Mouse (Mus musculus) brown adipose tissue, adult 24 weeks (tissue): ENCODE measurements around the gene Tmem256. TPM values are rescaled to one million over a fixed set of nuclear protein-coding genes. Genes with fewer than 3 reads are reported as not detected.

ENCODE experiments used
- H3K27ac ChIP-seq: fragments of 200-500 bp; replicated peaks from 2 replicates; pipeline ENCODE4 v1.5.1; 2012; ENCODE audit warnings: low read depth, mild to moderate bottlenecking, low read length
- H3K4me1 ChIP-seq: fragments of 200-500 bp; 2 replicates; pipeline ENCODE4 v1.6.1; 2012; ENCODE audit warnings: low read length, mixed read lengths; ENCODE audit not compliant: control insufficient read depth, insufficient read depth, insufficient read length
- H3K4me3 ChIP-seq: fragments of 200-500 bp; 2 replicates; pipeline ENCODE4 v1.5.1; 2012; ENCODE audit warnings: low read depth, mild to moderate bottlenecking, low read length, moderate library complexity; ENCODE audit not compliant: insufficient read depth
- polyA plus RNA-seq: library from polyadenylated mRNA; stranded (reverse); fragments of >200 nt; gene quantifications from 2 replicates; pipeline ENCODE4 v1.2.4, GENCODE M21; 2012; ENCODE audit not compliant: missing spikeins, insufficient read depth, insufficient read length

Tmem256 gene
- polyA plus RNA-seq, 1 experiment: 248 TPM

DNA sequence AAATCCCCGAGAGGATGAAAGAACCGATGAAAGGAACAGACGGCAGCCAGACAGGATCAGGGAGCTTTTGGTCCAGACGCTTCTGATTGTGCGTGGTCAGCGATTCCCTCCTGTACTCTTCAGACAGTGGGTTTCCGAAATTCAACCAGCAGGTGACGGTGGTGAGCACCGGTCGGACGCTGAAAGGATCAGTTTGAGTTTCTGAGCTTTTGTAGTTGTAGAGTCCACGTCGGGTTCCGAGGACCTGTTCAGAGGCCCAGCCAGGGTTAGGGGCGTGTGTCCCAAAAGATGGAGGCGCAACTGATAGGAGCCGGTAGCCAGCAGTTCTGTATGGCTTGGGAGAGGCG, 42.2 kb downstream of the Tmem256 start:
- Histone ChIP-seq H3K4me1 (peaks cover 10% of the 10 kb centered on the region), H3K4me3 (peak overlapping the region; percentile 77), H3K27ac (peak overlapping the region; percentile 93)

DNA sequence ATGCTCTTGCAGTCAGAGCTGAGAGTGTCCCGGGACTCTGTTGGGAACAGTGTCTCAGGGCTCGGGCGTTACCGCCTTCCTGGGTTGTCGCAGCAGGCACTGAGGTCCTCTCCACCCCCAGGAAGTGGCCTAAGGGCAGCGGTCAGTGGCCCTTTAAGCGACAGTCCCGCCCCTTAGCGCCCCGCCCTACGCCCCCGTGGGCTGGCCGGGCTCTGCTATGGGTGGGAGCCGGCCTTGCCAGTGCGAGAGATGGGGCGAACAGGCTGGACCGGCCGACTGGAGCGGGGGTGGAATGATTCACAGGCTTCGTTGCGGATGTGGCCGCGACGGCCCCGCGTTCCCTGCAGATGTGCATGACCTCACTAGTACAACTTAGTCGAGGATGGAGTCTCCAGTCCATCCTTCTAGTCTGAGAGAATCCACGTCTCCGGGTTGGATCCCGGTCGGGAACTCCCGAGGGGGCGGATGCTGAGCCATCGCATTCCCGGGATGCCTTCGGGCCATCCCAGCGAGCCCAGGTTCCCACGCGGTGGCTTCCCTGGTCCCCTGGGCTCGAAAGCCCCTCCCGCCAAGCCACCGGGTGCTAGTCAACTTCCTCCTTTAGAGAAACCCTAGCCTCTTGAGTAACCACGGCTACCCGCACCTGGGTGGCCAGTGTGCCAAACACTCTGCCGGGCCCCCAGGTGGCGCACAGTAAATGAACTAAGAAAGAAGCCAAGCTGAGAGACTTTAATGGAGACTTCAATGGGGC, 42.7 kb downstream of the Tmem256 start, which contains the start of gene Kctd11:
TSS of gene Kctd11 (minus strand) at position 554 of the 751 bp plus-strand sequence.
- H3K4me3 ChIP-seq: peak within 1 kb of the TSS; percentile 77
- peak within 1 kb of the TSS; percentile 93 for H3K27ac ChIP-seq
- peaks cover 9% of the 10 kb centered on the region for H3K4me1 ChIP-seq

DNA sequence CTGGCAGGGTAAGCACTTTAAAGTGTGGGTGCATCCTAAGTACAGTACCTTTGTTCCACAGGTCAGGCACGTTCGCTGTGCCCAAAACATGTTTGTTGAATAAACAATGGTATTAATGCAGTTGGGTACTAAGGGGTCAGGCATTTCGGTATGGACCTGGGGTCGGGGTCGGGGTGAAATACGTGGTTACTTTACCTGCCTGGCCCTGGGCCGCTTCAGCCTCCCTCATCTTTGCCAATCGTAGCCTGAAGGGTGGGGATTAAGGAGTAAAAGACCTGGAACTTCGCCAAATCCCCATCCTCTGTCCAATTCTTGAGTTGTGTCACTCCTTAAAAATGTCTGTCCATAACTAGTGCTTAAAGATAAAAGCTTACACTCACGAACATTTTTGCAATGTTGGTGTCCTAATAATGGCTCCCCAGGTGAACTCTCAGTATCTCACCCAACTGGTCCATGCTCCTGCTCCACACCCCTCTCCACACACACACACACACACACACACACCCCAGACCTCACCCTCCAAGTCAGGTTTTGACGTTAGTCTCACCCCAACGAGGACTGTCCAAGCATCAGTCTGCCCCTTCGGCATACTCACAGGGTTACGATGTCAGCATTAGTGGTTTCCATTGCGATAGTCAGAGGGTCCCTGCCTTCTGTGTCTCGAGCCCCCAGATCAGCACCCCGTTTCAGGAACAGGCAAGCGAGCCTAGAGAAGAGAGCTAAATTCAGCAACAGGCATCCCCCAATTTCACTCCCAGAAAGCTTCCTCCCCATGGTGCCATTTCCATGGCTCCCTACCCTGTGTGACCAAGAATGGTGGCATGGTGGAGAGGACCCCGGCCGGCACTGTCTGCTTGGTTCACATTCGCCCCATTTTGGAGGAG, 43.7 kb downstream of the Tmem256 start:
- H3K4me1 ChIP-seq: peaks cover 8% of the 10 kb centered on the region
- H3K4me3 ChIP-seq: peak overlapping the region; percentile 77
- peak overlapping the region; percentile 91 for H3K27ac ChIP-seq

DNA sequence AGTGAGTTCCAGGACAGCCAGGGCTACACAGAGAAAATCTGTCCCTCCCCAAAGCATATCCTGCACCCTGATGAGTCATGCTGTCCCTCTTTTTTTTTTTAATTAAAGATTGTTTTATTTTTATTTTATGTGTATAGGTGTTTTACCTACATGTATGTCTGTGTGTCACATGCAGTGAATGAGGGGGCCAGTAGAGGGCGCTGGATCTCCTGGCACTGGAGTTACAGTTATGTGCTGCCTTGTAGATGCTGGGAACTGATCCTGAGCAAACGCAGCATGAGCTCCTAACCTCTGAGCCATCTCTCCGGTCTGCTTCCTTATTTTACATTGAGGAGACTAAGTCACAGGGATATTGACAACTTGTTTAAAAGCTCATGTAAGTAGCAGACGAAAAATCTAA, 44.8 kb downstream of the Tmem256 start:
- H3K4me1 ChIP-seq: peaks cover 8% of the 10 kb centered on the region
- H3K27ac ChIP-seq: no peak overlapping the region
- no peak overlapping the region for H3K4me3 ChIP-seq

DNA sequence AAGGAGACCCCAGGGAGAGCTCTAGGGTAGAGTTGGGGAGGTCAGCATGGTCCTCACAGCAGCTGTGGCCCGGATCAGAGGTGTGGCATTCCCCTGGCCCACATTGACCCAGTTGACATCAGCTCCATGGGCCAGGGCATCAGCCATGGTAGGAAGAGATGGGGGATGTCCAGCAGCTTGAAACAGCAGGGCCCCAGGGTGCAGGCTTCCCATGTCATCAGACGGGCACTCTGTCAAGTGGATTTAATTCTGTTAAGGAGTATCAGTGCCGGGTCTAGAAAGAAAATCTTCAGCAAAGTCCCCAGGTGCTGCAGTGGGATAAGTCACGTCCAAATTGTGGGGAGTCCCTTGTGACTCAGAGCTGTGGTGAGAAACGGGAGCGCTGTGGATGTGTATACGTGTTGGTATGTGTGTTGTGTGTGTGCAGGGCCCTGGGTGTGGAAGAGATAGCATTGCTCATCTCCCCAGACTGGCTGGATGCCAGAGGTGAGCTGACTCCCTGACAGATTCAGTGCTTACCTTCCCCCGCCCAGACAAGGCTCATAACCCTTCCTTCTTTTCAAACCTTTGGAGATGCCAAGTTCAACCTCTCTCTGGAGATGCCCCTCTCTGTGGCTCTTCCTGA, 45.3 kb downstream of the Tmem256 start:
- Histone ChIP-seq H3K27ac (peak overlapping the region; percentile 85), H3K4me3 (no peak overlapping the region), H3K4me1 (peaks cover 8% of the 10 kb centered on the region)

DNA sequence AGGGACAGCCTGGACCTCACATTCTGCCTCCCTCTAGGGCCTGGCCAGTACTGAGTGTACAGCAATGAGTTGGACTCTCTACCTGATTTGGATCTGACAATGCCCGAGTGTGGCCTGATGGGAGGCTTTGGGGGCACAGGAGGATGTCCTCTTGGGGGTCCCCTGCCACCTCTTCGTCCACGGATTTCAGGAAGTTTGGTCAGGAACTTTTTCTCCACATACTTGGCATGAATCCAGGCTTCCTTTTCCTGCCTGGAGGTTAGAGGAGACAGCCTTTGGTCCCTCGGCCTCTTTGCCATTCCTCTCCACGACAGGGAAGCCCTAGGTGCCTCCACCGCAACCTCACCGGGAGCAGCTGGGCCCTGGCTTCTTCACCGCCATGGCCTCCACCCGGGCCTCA, 45.9 kb downstream of the Tmem256 start:
- H3K4me3 ChIP-seq: peak overlapping the region; percentile 49
- peak overlapping the region; percentile 85 for H3K27ac ChIP-seq
- H3K4me1 ChIP-seq: peaks cover 8% of the 10 kb centered on the region

DNA sequence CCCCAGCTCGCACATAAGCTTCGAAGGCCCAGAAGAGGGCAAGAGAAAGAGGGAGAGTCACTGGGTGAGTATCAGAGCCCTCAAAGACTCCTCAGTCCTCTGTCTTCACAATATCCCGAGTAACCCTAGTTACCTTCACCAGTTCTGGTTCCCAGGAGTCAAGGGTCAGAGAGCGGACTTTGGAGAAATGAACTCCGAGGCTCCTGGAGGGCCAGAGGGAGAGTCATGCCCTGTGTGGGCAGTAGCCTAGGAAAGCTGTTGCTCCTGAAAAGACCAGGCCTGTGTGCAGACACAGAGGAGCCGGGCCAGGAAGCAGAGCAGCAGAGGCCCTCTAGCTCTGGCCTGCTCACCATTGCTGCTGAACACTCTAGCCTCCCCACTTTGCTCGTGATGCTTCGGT, 46.3 kb downstream of the Tmem256 start:
- H3K27ac ChIP-seq: peak overlapping the region; percentile 85
- H3K4me1 ChIP-seq: peaks cover 5% of the 10 kb centered on the region
- H3K4me3 ChIP-seq: peak overlapping the region; percentile 49

DNA sequence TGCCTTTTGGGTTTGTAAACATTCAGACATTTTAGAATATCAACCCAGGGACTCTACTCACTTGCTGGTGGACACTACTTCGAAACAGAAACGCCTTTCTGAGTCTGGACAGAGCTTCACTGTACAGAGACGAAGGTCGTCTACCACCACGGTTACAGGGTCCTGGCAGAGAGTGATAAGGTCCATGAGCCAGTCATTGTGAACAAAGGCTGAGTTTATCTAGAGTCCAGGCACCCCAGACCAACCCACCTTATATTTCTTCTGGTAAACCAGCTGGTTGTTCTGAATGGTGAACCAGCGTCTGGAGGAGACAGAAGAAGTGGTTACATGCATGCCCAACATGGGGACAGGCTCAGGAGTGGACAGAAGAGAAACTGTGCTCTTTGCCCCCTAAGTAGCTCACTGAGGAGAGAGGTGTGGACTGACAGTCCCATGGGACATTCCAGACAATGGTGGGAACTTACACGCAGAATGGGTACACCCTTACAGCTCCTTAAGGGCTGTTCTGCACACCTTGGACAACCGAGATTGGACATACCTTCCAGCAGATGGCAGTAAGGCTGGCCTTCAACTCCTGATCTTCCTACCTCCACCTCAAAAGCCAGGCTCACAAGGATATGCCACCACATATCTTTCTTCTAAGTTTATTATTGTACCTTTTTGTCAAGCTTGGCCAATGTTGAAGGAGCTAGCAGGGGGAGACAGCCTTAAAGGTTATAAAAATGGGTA, 48.8 kb downstream of the Tmem256 start:
- peaks cover 5% of the 10 kb centered on the region for H3K4me1 ChIP-seq
- H3K4me3 ChIP-seq: 0 out of 2 replicates have a peak overlapping the region, but pooled peaks have one; percentile 13
- H3K27ac ChIP-seq: peak overlapping the region; percentile 59

Other genes starting within 250 kb of the Tmem256 start
- 6.7 and 8.3 TPM in 2 replicates for gene Atp1b2, start 232.6 kb upstream of the Tmem256 start, polyA plus RNA-seq
- not detected in 2 replicates for gene Shbg, start 220.6 kb upstream of the Tmem256 start, polyA plus RNA-seq
- gene Sat2, start 216.5 kb upstream of the Tmem256 start, polyA plus RNA-seq: 8.6 and 10.9 TPM in 2 replicates
- 27.8 and 29.5 TPM in 2 replicates for gene Fxr2, start 205.5 kb upstream of the Tmem256 start, polyA plus RNA-seq
- not detected in 2 replicates for gene Sox15, start 183.2 kb upstream of the Tmem256 start, polyA plus RNA-seq
- gene Mpdu1, start 175.9 kb upstream of the Tmem256 start, polyA plus RNA-seq: 73.8 and 102 TPM in 2 replicates
- gene Cd68, start 172.4 kb upstream of the Tmem256 start, polyA plus RNA-seq: 10.3 and 12.1 TPM in 2 replicates
- gene Eif4a1, start 166.1 kb upstream of the Tmem256 start, polyA plus RNA-seq: 268 and 317 TPM in 2 replicates
- gene Senp3, start 156.4 kb upstream of the Tmem256 start, polyA plus RNA-seq: 49.9 and 65.3 TPM in 2 replicates
- 4.1 and 4.9 TPM in 2 replicates for gene Tnfsf13, start 152.7 kb upstream of the Tmem256 start, polyA plus RNA-seq
- gene Tnfsf12, start 142.7 kb upstream of the Tmem256 start, polyA plus RNA-seq: 12.7 and 13.7 TPM in 2 replicates
- gene Tnfsfm13, start 142.4 kb upstream of the Tmem256 start, polyA plus RNA-seq: 0.99 and 2.8 TPM in 2 replicates
- gene Polr2a, start 79.9 kb upstream of the Tmem256 start, polyA plus RNA-seq: 10.4 and 16.5 TPM in 2 replicates
- gene Slc35g3, start 76.5 kb upstream of the Tmem256 start, polyA plus RNA-seq: not detected in 2 replicates
- 17.2 and 23.6 TPM in 2 replicates for gene Zbtb4, start 72.6 kb upstream of the Tmem256 start, polyA plus RNA-seq
- 1.7 and 2.4 TPM in 2 replicates for gene Chrnb1, start 42.6 kb upstream of the Tmem256 start, polyA plus RNA-seq
- gene Fgf11, start 36.7 kb upstream of the Tmem256 start, polyA plus RNA-seq: 5.6 and 7.5 TPM in 2 replicates
- gene Tmem102, start 32.9 kb upstream of the Tmem256 start, polyA plus RNA-seq: 1.2 TPM in 1 of 2 replicates, not detected in the other
- gene Gm39566, start 23.2 kb upstream of the Tmem256 start, polyA plus RNA-seq: not detected in 2 replicates
- not detected in 2 replicates for gene Spem2, start 20.0 kb upstream of the Tmem256 start, polyA plus RNA-seq
- gene Spem1, start 16.3 kb upstream of the Tmem256 start, polyA plus RNA-seq: not detected in 2 replicates
- gene Nlgn2, start 730 bp upstream of the Tmem256 start, polyA plus RNA-seq: 1.8 and 2.7 TPM in 2 replicates
- gene Plscr3, start 7.9 kb downstream of the Tmem256 start, polyA plus RNA-seq: 18.7 TPM in 2 replicates
- not detected in 2 replicates for gene Tnk1, start 20.2 kb downstream of the Tmem256 start, polyA plus RNA-seq
- not detected in 2 replicates for gene Tmem95, start 39.5 kb downstream of the Tmem256 start, polyA plus RNA-seq
- gene Kctd11, start 42.9 kb downstream of the Tmem256 start, polyA plus RNA-seq: 2.5 and 3.3 TPM in 2 replicates
- gene Acap1, start 57.0 kb downstream of the Tmem256 start, polyA plus RNA-seq: not detected in 2 replicates
- 3.2 TPM in 1 of 2 replicates, not detected in the other for gene 2810408A11Rik, start 62.5 kb downstream of the Tmem256 start, polyA plus RNA-seq
- 16.9 and 18.4 TPM in 2 replicates for gene Neurl4, start 62.6 kb downstream of the Tmem256 start, polyA plus RNA-seq
- gene Gps2, start 75.4 kb downstream of the Tmem256 start, polyA plus RNA-seq: 23.6 and 24.3 TPM in 2 replicates
- gene Eif5a, start 83.4 kb downstream of the Tmem256 start, polyA plus RNA-seq: 424 and 439 TPM in 2 replicates
- gene Ybx2, start 97.3 kb downstream of the Tmem256 start, polyA plus RNA-seq: 37.9 and 76.4 TPM in 2 replicates
- 466 and 489 TPM in 2 replicates for gene Slc2a4, start 109.7 kb downstream of the Tmem256 start, polyA plus RNA-seq
- not detected in 2 replicates for gene Cldn7, start 126.3 kb downstream of the Tmem256 start, polyA plus RNA-seq
- gene Ctdnep1, start 142.6 kb downstream of the Tmem256 start, polyA plus RNA-seq: 82.4 and 122 TPM in 2 replicates
- gene Elp5, start 144.0 kb downstream of the Tmem256 start, polyA plus RNA-seq: 66.7 and 78.0 TPM in 2 replicates
- 576 and 663 TPM in 2 replicates for gene Gabarap, start 152.6 kb downstream of the Tmem256 start, polyA plus RNA-seq
- 24.2 and 26.4 TPM in 2 replicates for gene Phf23, start 157.3 kb downstream of the Tmem256 start, polyA plus RNA-seq
- gene Dvl2, start 162.1 kb downstream of the Tmem256 start, polyA plus RNA-seq: 2.6 and 4.9 TPM in 2 replicates
- gene Acadvl, start 176.9 kb downstream of the Tmem256 start, polyA plus RNA-seq: 1,981 and 2,287 TPM in 2 replicates
- gene Dlg4, start 178.4 kb downstream of the Tmem256 start, polyA plus RNA-seq: 2.4 and 2.7 TPM in 2 replicates
- 0.87 TPM in 1 of 2 replicates, not detected in the other for gene Asgr1, start 215.6 kb downstream of the Tmem256 start, polyA plus RNA-seq